Mouse (Mus musculus) heart, embryonic 15.5 days (tissue): ENCODE results near the gene Rasef. TPM values are rescaled to one million over a fixed set of nuclear protein-coding genes. Genes with fewer than 3 reads are reported as not detected.

Experiments
- ATAC-seq: fragments of 200-750 bp; cut with Nextera tagmentation; replicated peaks from 2 replicates; pipeline ENCODE4 v1.8.0; 2017; ENCODE audit warnings: low read depth, moderate TSS enrichment; ENCODE audit not compliant: insufficient number of reproducible peaks, insufficient read depth, low FRiP score
- H3K27ac ChIP-seq: fragments of 300-500 bp; sonication (generic); 2 replicates; pipeline ENCODE4 v1.5.1; 2015; ENCODE audit warnings: mild to moderate bottlenecking, inconsistent platforms
- H3K27me3 ChIP-seq: fragments of 300-500 bp; sonication (generic); 2 replicates; pipeline ENCODE4 v1.6.1; 2015; ENCODE audit warnings: inconsistent platforms
- H3K36me3 ChIP-seq: fragments of 300-500 bp; sonication (generic); 2 replicates; pipeline ENCODE4 v1.6.1; 2015; ENCODE audit warnings: mild to moderate bottlenecking, inconsistent platforms
- H3K4me1 ChIP-seq: fragments of 300-500 bp; sonication (generic); replicated peaks from 2 replicates; pipeline ENCODE4 v1.6.1; 2015; ENCODE audit warnings: inconsistent platforms
- H3K4me2 ChIP-seq: fragments of 300-500 bp; sonication (generic); 2 replicates; pipeline ENCODE4 v1.6.1; 2015; ENCODE audit warnings: inconsistent platforms, mild to moderate bottlenecking, moderate library complexity
- H3K4me3 ChIP-seq: fragments of 300-500 bp; sonication (generic); 2 replicates; pipeline ENCODE4 v1.5.1; 2015; ENCODE audit warnings: mild to moderate bottlenecking, inconsistent platforms
- H3K9ac ChIP-seq: fragments of 300-500 bp; sonication (generic); 2 replicates; pipeline ENCODE4 v1.6.1; 2015; ENCODE audit warnings: mild to moderate bottlenecking, inconsistent platforms
- H3K9me3 ChIP-seq: fragments of 300-500 bp; sonication (generic); replicated peaks from 2 replicates; pipeline ENCODE4 v1.6.1; 2016; ENCODE audit warnings: inconsistent platforms
- WGBS: fragments of 180-500 bp; shearing (Covaris S2); methylation state at CpG from one replicate; pipeline ENCODE4 v1.1.7; 2015; ENCODE audit warnings: mixed read lengths; 5-methylcytosine and 5-hydroxymethylcytosine counted together
- polyA plus RNA-seq: library from polyadenylated mRNA; unstranded; fragments of >200 nt; fragmentation: Nextera tagmentation; extraction: Ambion mirVana; gene quantifications from 2 replicates; pipeline ENCODE4 v1.2.1, GENCODE M21; 2015

Gene Rasef
- 0.44 and 1.1 TPM in 2 replicates for polyA plus RNA-seq

- peak within 1 kb of the TSS; percentile 48 for H3K9ac ChIP-seq
- no peak within 1 kb of the TSS for H3K27ac ChIP-seq
- ATAC-seq, result peak; percentile 50
- H3K27me3 ChIP-seq, result peaks cover 13% of the 10 kb centered on the region
- no peaks in the 10 kb centered on the region for H3K36me3 ChIP-seq
- H3K4me3 ChIP-seq, result peak within 1 kb of the TSS; percentile 55
- 4% methylated on average over 87 of the region's 87 CpGs for WGBS
- no peaks in the 10 kb centered on the region for H3K9me3 ChIP-seq
- H3K4me1 ChIP-seq, result peaks cover 8% of the 10 kb centered on the region
- H3K4me2 ChIP-seq, result peak within 1 kb of the TSS; percentile 94
Measured at GRCm38 (mm10) chr4:73790260-73791185, at the start of gene Rasef. Gene Rasef (minus strand): TSS chr4:73790994.

DNA sequence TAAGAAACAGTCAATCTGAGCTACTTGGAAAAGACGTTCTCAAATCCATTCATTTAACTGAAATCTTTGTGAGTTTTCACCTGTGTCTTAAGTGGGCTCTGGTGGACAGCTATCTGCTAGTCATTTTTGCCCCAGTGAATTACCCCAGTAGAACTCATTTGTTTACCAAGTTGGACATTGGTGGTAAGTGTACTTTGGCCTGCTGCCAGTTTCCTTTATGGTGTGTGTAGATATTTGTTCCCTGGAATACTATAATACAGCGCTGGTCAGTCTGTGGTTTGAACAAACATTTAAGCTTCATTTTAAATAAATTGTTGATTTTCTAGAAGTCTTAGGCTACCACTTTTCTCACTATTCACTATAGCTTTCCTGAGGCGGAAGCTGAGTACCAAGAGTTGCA lies 35.8 kb upstream of the Rasef start:
- no peak overlapping the region for H3K4me2 ChIP-seq
- H3K4me3 ChIP-seq, result no peak overlapping the region
- no peaks in the 10 kb centered on the region for H3K27me3 ChIP-seq
- H3K4me1 ChIP-seq, result no peaks in the 10 kb centered on the region
- no peak overlapping the region for H3K27ac ChIP-seq
- 80% methylated on average over 3 of the region's 3 CpGs for WGBS
- no peak for ATAC-seq
- no peaks in the 10 kb centered on the region for H3K9me3 ChIP-seq
- no peaks in the 10 kb centered on the region for H3K36me3 ChIP-seq
- H3K9ac ChIP-seq, result no peak overlapping the region

DNA sequence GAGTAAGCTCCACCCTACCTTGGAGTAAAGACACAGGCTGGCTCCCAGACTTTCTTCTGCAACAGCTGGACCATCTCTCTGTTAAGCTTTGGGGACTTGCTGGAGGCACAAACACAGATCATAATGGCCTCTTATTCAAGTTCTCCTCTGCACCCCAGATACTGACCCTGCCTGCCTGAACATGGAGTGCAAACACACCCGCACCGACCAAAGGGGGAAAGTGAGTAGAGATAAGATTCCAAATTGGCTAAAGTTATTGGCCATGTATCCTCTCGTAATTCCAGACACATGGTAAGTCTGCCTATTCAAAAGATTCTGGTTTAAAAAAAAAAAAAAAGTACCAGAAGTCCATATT lies 369 bp upstream of the Rasef start:
- peaks cover 8% of the 10 kb centered on the region for H3K4me1 ChIP-seq
- no peak overlapping the region for H3K27ac ChIP-seq
- ATAC-seq, result no peak
- peak overlapping the region; percentile 55 for H3K4me3 ChIP-seq
- WGBS, result 15% methylated on average over 3 of the region's 3 CpGs
- no peaks in the 10 kb centered on the region for H3K9me3 ChIP-seq
- peak overlapping the region; percentile 48; the same call in 1 of the 2 replicates for H3K9ac ChIP-seq
- no peaks in the 10 kb centered on the region for H3K36me3 ChIP-seq
- H3K4me2 ChIP-seq, result peak overlapping the region; percentile 94
- H3K27me3 ChIP-seq, result peaks cover 13% of the 10 kb centered on the region

DNA sequence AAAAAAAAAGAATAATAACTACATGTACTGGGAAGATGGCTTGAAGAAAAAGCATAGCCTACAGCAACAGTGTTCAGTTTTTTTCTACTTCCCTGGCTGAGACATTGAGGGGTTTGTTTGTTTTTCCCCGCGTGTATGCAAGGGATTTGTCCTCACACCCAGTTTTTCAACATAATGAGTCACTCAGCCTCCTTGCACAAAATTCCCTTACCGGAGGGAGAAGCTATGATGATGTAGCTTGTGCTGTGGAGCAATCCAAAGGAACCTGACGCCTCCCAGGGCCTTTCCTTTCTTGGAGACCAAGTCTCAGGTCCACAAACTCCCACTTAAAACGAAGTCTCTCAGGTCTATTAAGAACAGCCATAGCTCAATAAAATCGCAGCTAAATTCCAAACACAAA lies 1.3 kb downstream of the Rasef start:
- H3K4me1 ChIP-seq, result peaks cover 8% of the 10 kb centered on the region
- no peak overlapping the region for H3K4me3 ChIP-seq

GRCm38 (mm10) chr4:73788076-73788730 lies 2.6 kb downstream of the Rasef start:
- H3K9ac ChIP-seq, result no peak overlapping the region
- H3K27ac ChIP-seq, result no peak overlapping the region
- H3K27me3 ChIP-seq, result peaks cover 13% of the 10 kb centered on the region
- H3K36me3 ChIP-seq, result no peaks in the 10 kb centered on the region
- ATAC-seq, result no peak
- H3K4me1 ChIP-seq, result peaks cover 8% of the 10 kb centered on the region
- H3K9me3 ChIP-seq, result no peaks in the 10 kb centered on the region
- H3K4me3 ChIP-seq, result no peak overlapping the region
- H3K4me2 ChIP-seq, result no peak overlapping the region
- WGBS, result 74% methylated on average over 7 of the region's 7 CpGs

More for the DNA sequence above, 1.3 kb downstream of the Rasef start:
- peaks cover 13% of the 10 kb centered on the region for H3K27me3 ChIP-seq
- H3K9me3 ChIP-seq, result no peaks in the 10 kb centered on the region
- H3K9ac ChIP-seq, result no peak overlapping the region
- no peak for ATAC-seq
- no peak overlapping the region for H3K4me2 ChIP-seq
- no peaks in the 10 kb centered on the region for H3K36me3 ChIP-seq
- WGBS, result 43% methylated on average over 6 of the region's 6 CpGs
- no peak overlapping the region for H3K27ac ChIP-seq

DNA sequence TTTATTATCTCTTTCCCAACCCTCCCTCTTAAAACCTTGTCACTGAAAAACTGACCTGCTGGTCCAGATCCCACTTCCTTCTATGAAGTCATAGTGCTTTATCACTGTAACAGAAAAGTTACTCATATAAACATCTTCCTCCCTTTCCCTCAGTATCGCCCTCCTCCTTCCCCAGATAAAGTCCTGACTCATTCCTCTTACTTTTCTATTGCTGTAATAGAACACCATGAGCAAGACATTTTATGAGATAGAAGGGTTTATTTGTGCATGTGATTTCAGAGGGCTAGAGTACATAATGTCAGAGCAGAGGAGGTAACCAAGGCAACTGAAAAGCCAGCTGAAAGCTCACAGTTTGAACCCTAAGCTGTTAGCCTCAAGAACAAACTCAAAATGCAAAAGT lies 6.6 kb downstream of the Rasef start:
- Histone ChIP-seq H3K36me3 (no peaks in the 10 kb centered on the region), H3K27ac (no peak overlapping the region), H3K4me2 (no peak overlapping the region), H3K9ac (no peak overlapping the region), H3K27me3 (no peaks in the 10 kb centered on the region), H3K4me3 (no peak overlapping the region), H3K9me3 (no peaks in the 10 kb centered on the region), H3K4me1 (no peaks in the 10 kb centered on the region)
- no peak for ATAC-seq
- WGBS, result 47% methylated on average over 1 of the region's 1 CpGs

GRCm38 (mm10) chr4:73781061-73781460 lies 9.7 kb downstream of the Rasef start:
- Histone ChIP-seq H3K9me3 (no peaks in the 10 kb centered on the region), H3K36me3 (no peaks in the 10 kb centered on the region), H3K4me3 (no peak overlapping the region), H3K27me3 (no peaks in the 10 kb centered on the region), H3K4me2 (no peak overlapping the region), H3K27ac (no peak overlapping the region), H3K4me1 (no peaks in the 10 kb centered on the region), H3K9ac (no peak overlapping the region)
- ATAC-seq, result no peak
- WGBS, result 84% methylated on average over 3 of the region's 3 CpGs

GRCm38 (mm10) chr4:73775266-73775665 lies 15.5 kb downstream of the Rasef start:
- no peak for ATAC-seq
- H3K9me3 ChIP-seq, result no peaks in the 10 kb centered on the region
- 87% methylated on average over 2 of the region's 2 CpGs for WGBS

DNA sequence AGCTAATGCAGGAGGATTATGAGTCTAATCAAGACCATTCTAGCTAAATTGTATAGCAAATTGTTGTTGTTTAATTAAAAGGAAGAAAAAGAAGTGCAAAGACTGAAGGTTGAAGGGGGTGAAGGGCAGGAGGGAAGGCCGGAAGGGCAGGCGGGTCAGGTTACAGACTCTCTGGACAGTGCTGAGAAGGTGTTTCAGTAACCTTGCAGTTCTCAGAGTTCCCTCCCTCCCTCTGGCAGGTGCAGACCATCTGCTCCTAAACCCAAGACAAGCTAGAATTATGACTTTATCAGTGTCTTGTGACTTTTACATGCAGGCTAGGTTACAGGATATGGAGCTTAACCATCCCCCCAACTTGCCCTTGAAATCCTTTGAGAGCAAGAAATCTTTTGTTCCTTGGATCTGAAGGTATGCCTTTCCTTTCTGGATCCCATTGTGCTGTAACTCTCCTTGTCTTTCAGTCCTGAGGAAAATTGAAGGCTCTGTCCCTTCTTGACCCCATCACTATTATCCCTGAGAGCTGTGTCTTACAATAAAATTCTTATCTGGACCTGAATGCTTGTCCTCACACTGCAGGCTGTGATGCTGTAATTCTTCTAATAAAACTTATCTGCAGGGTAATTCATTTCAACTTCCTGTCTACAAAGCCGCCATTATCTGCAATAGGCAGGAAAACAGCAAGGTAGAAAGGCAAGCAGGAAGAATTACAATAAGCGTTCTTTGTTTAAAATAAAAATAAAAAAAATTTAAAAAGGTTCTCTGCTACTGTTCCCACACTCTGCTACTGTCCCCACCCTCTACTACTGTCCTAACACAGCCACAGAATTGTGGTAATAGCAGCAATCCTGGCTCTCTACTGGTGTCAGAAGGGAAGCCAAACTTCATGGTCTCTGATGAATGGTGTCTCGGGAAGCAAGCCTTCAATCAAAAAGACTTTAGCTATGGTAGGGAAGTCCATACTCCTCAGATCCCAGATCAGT lies 16.7 kb downstream of the Rasef start:
- WGBS, result 48% methylated on average over 5 of the region's 5 CpGs
- H3K4me2 ChIP-seq, result no peak overlapping the region
- H3K36me3 ChIP-seq, result no peaks in the 10 kb centered on the region
- ATAC-seq, result no peak
- no peaks in the 10 kb centered on the region for H3K27me3 ChIP-seq
- H3K4me3 ChIP-seq, result no peak overlapping the region
- H3K9ac ChIP-seq, result no peak overlapping the region
- H3K9me3 ChIP-seq, result no peaks in the 10 kb centered on the region
- no peaks in the 10 kb centered on the region for H3K4me1 ChIP-seq
- H3K27ac ChIP-seq, result no peak overlapping the region

More at GRCm38 (mm10) chr4:73775266-73775665, 15.5 kb downstream of the Rasef start:
- Histone ChIP-seq H3K27me3 (no peaks in the 10 kb centered on the region), H3K9ac (no peak overlapping the region), H3K4me3 (no peak overlapping the region), H3K4me2 (no peak overlapping the region), H3K27ac (no peak overlapping the region), H3K36me3 (no peaks in the 10 kb centered on the region), H3K4me1 (no peaks in the 10 kb centered on the region)

- Histone ChIP-seq H3K9ac (no peak overlapping the region), H3K27ac (no peak overlapping the region), H3K4me2 (no peak overlapping the region), H3K27me3 (no peaks in the 10 kb centered on the region), H3K36me3 (no peaks in the 10 kb centered on the region), H3K9me3 (no peaks in the 10 kb centered on the region), H3K4me1 (no peaks in the 10 kb centered on the region), H3K4me3 (no peak overlapping the region)
- no peak for ATAC-seq
Measured at GRCm38 (mm10) chr4:73772028-73772427, 18.8 kb downstream of the Rasef start.

DNA sequence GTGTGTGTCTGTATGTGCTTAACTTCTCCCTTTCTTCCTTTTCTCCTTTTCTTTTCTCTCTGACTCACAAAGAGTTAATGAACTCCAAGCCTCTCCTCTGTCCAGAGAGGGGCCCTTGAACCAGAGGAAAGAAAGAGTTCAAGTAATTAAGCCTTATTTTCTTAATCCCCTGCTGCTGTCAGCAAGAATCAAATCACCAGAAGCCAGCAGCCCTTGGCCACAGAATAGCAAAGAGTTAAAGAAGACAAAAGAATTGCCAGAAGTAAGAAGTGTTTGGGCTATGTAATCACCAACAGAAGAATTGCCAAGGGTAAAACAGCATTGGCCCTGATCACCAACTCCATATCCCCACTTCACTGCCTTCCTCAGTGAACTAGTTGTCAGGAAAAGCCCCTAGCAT lies 20.2 kb downstream of the Rasef start:
- H3K9me3 ChIP-seq, result no peaks in the 10 kb centered on the region
- no peak overlapping the region for H3K4me2 ChIP-seq
- no peak for ATAC-seq
- no peaks in the 10 kb centered on the region for H3K36me3 ChIP-seq
- H3K27me3 ChIP-seq, result no peaks in the 10 kb centered on the region
- no peak overlapping the region for H3K4me3 ChIP-seq
- H3K4me1 ChIP-seq, result no peaks in the 10 kb centered on the region
- H3K9ac ChIP-seq, result no peak overlapping the region
- no peak overlapping the region for H3K27ac ChIP-seq
